Mouse (Mus musculus): ENCODE results near the gene Naif1. TPM values are rescaled to one million over a fixed set of nuclear protein-coding genes. Genes with fewer than 3 reads are reported as not detected.

The Naif1 gene
- polyA plus RNA-seq, 1 experiment, result 3.2 TPM

DNA sequence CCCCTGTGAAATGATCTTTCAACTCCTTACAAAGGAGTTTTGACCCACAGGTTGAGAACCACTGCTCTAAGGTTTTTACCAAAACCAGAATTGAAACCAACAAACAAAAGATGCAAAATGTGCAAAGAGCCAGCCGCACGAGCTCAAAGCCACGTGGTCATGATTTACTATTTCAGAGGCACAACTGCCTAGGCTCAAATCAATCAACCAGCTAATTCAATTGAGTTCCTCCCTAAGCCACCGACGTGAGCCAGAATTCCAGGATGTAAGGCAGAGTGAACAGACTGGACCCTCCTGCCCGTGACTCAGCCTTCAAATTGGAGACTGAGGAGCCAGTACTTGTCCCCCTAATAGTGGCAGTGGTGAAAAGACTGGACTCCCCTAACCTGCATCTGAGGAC lies 11.1 kb upstream of the Naif1 start:
- TF ChIP-seq MYOG (IDR thresholded peaks at IDR 0.05; ENCODE audit: control insufficient read depth, extremely low read depth, insufficient read length), result no peak
- TF ChIP-seq CEBPB (IDR thresholded peaks at IDR 0.05; ENCODE audit: low read depth), result no peak
- no peak for TF ChIP-seq CTCF (IDR thresholded peaks at IDR 0.05; ENCODE audit: control insufficient read depth, insufficient read depth, insufficient read length)
- no peak for TF ChIP-seq FOSL1 (IDR thresholded peaks at IDR 0.05; ENCODE audit: insufficient read depth, low read length, poor library complexity, severe bottlenecking)
- no peak for TF ChIP-seq MYOD1 (IDR thresholded peaks at IDR 0.05; ENCODE audit: control insufficient read depth, insufficient read length, low read depth)
- TF ChIP-seq MAX (IDR thresholded peaks at IDR 0.05), result no peak
- TF ChIP-seq USF1 (IDR thresholded peaks at IDR 0.05; ENCODE audit: low read depth), result no peak
- no peak overlapping the region for H3ac ChIP-seq (ENCODE audit: control insufficient read depth, insufficient read length, low read depth)
- H3K36me3 ChIP-seq (ENCODE audit: control insufficient read depth, insufficient read depth), result peaks cover under 1% of the 10 kb centered on the region
- H3K79me2 ChIP-seq (ENCODE audit: control insufficient read depth, insufficient read depth), result peaks cover 100% of the 10 kb centered on the region
- peaks cover 54% of the 10 kb centered on the region for H3K79me3 ChIP-seq (ENCODE audit: low read depth)
- H3K27me3 ChIP-seq (ENCODE audit: control insufficient read depth, insufficient read depth, insufficient read length), result no peaks in the 10 kb centered on the region
- no peak overlapping the region for H3K4me3 ChIP-seq (ENCODE audit: insufficient read depth, poor library complexity, severe bottlenecking)

DNA sequence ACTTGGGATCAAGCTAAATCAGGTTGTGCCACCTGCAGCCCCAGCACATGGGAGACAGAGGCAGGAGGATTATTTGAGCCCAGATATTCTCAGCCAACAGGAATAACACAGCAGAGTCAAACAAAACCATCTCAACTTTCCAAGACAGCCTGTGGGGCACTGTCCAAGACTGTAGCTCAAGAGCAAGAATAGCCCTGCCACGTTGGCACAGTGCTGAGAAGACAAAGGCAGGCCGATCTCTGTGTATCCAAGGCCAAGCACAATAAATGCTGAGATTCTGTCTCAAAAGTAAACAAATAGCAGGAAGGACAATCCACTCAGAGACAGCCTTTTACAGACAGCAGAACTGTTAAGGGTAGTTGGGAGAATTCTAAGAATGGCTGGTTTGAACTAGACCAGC lies 10.1 kb upstream of the Naif1 start:
- Histone ChIP-seq H3K36me3 (ENCODE audit: control insufficient read depth, insufficient read depth) (peaks cover 6% of the 10 kb centered on the region), H3K27me3 (ENCODE audit: control insufficient read depth, insufficient read depth, insufficient read length) (no peaks in the 10 kb centered on the region), H3K79me2 (ENCODE audit: control insufficient read depth, insufficient read depth) (peaks cover 100% of the 10 kb centered on the region), H3K79me3 (ENCODE audit: low read depth) (peaks cover 46% of the 10 kb centered on the region), H3ac (ENCODE audit: control insufficient read depth, insufficient read length, low read depth) (no peak overlapping the region), H3K4me3 (ENCODE audit: insufficient read depth, poor library complexity, severe bottlenecking) (no peak overlapping the region)
- TF ChIP-seq MAX (IDR thresholded peaks at IDR 0.05), result no peak
- no peak for TF ChIP-seq CTCF (IDR thresholded peaks at IDR 0.05; ENCODE audit: control insufficient read depth, insufficient read depth, insufficient read length)
- no peak for TF ChIP-seq USF1 (IDR thresholded peaks at IDR 0.05; ENCODE audit: low read depth)
- no peak for TF ChIP-seq MYOD1 (IDR thresholded peaks at IDR 0.05; ENCODE audit: control insufficient read depth, insufficient read length, low read depth)
- TF ChIP-seq CEBPB (IDR thresholded peaks at IDR 0.05; ENCODE audit: low read depth), result no peak
- TF ChIP-seq MYOG (IDR thresholded peaks at IDR 0.05; ENCODE audit: control insufficient read depth, extremely low read depth, insufficient read length), result no peak
- no peak for TF ChIP-seq FOSL1 (IDR thresholded peaks at IDR 0.05; ENCODE audit: insufficient read depth, low read length, poor library complexity, severe bottlenecking)

GRCm38 (mm10) chr2:32440632-32441031 lies 9.6 kb upstream of the Naif1 start:
- TF ChIP-seq CTCF (IDR thresholded peaks at IDR 0.05; ENCODE audit: control insufficient read depth, insufficient read depth, insufficient read length), result no peak
- TF ChIP-seq MAX (IDR thresholded peaks at IDR 0.05), result no peak
- no peak for TF ChIP-seq CEBPB (IDR thresholded peaks at IDR 0.05; ENCODE audit: low read depth)
- no peak for TF ChIP-seq MYOD1 (IDR thresholded peaks at IDR 0.05; ENCODE audit: control insufficient read depth, insufficient read length, low read depth)
- TF ChIP-seq MYOG (IDR thresholded peaks at IDR 0.05; ENCODE audit: control insufficient read depth, extremely low read depth, insufficient read length), result no peak
- TF ChIP-seq FOSL1 (IDR thresholded peaks at IDR 0.05; ENCODE audit: insufficient read depth, low read length, poor library complexity, severe bottlenecking), result no peak
- no peak for TF ChIP-seq USF1 (IDR thresholded peaks at IDR 0.05; ENCODE audit: low read depth)
- peaks cover 100% of the 10 kb centered on the region for H3K79me2 ChIP-seq (ENCODE audit: control insufficient read depth, insufficient read depth)
- H3K36me3 ChIP-seq (ENCODE audit: control insufficient read depth, insufficient read depth), result peaks cover 11% of the 10 kb centered on the region
- H3K27me3 ChIP-seq (ENCODE audit: control insufficient read depth, insufficient read depth, insufficient read length), result no peaks in the 10 kb centered on the region
- peaks cover 43% of the 10 kb centered on the region for H3K79me3 ChIP-seq (ENCODE audit: low read depth)
- no peak overlapping the region for H3ac ChIP-seq (ENCODE audit: control insufficient read depth, insufficient read length, low read depth)
- no peak overlapping the region for H3K4me3 ChIP-seq (ENCODE audit: insufficient read depth, poor library complexity, severe bottlenecking)

DNA sequence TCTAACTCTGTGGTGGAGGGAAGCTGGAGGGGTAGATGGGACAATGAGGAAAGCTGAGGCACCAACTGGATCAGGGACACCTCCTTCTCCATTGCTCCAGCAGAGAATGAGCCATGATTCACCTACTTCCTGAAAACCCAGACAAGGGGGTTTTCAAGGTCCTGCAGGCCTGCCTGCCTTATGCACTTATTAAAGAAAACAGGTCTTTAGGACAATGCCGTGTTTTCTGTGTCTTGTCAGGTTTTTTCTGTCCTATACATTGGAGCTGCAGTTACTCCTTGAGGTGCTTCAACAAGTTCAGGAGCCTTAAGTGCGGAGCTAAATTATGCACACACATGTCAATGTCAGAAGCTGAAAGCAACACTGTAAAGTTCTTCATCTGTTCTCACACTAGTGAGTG lies 8.7 kb upstream of the Naif1 start:
- TF ChIP-seq USF1 (IDR thresholded peaks at IDR 0.05; ENCODE audit: low read depth) (no peak), FOSL1 (IDR thresholded peaks at IDR 0.05; ENCODE audit: insufficient read depth, low read length, poor library complexity, severe bottlenecking) (no peak), MYOD1 (IDR thresholded peaks at IDR 0.05; ENCODE audit: control insufficient read depth, insufficient read length, low read depth) (no peak), CTCF (IDR thresholded peaks at IDR 0.05; ENCODE audit: control insufficient read depth, insufficient read depth, insufficient read length) (no peak), MYOG (IDR thresholded peaks at IDR 0.05; ENCODE audit: control insufficient read depth, extremely low read depth, insufficient read length) (no peak), MAX (IDR thresholded peaks at IDR 0.05) (no peak), CEBPB (IDR thresholded peaks at IDR 0.05; ENCODE audit: low read depth) (no peak)
- no peak overlapping the region for H3ac ChIP-seq (ENCODE audit: control insufficient read depth, insufficient read length, low read depth)
- no peaks in the 10 kb centered on the region for H3K27me3 ChIP-seq (ENCODE audit: control insufficient read depth, insufficient read depth, insufficient read length)
- peaks cover 15% of the 10 kb centered on the region for H3K36me3 ChIP-seq (ENCODE audit: control insufficient read depth, insufficient read depth)
- peaks cover 100% of the 10 kb centered on the region for H3K79me2 ChIP-seq (ENCODE audit: control insufficient read depth, insufficient read depth)
- H3K4me3 ChIP-seq (ENCODE audit: insufficient read depth, poor library complexity, severe bottlenecking), result no peak overlapping the region
- H3K79me3 ChIP-seq (ENCODE audit: low read depth), result peaks cover 34% of the 10 kb centered on the region

- peaks cover 15% of the 10 kb centered on the region for H3K36me3 ChIP-seq (ENCODE audit: control insufficient read depth, insufficient read depth)
- no peak overlapping the region for H3ac ChIP-seq (ENCODE audit: control insufficient read depth, insufficient read length, low read depth)
- peaks cover 100% of the 10 kb centered on the region for H3K79me2 ChIP-seq (ENCODE audit: control insufficient read depth, insufficient read depth)
- peaks cover 40% of the 10 kb centered on the region for H3K79me3 ChIP-seq (ENCODE audit: low read depth)
- H3K27me3 ChIP-seq (ENCODE audit: control insufficient read depth, insufficient read depth, insufficient read length), result no peaks in the 10 kb centered on the region
- TF ChIP-seq CEBPB (IDR thresholded peaks at IDR 0.05; ENCODE audit: low read depth), result no peak
- TF ChIP-seq FOSL1 (IDR thresholded peaks at IDR 0.05; ENCODE audit: insufficient read depth, low read length, poor library complexity, severe bottlenecking), result no peak
- no peak for TF ChIP-seq MYOD1 (IDR thresholded peaks at IDR 0.05; ENCODE audit: control insufficient read depth, insufficient read length, low read depth)
- no peak overlapping the region for H3K4me3 ChIP-seq (ENCODE audit: insufficient read depth, poor library complexity, severe bottlenecking)
These were observed 4.7 kb upstream of the Naif1 start for GRCm38 (mm10) chr2:32445535-32445934.

DNA sequence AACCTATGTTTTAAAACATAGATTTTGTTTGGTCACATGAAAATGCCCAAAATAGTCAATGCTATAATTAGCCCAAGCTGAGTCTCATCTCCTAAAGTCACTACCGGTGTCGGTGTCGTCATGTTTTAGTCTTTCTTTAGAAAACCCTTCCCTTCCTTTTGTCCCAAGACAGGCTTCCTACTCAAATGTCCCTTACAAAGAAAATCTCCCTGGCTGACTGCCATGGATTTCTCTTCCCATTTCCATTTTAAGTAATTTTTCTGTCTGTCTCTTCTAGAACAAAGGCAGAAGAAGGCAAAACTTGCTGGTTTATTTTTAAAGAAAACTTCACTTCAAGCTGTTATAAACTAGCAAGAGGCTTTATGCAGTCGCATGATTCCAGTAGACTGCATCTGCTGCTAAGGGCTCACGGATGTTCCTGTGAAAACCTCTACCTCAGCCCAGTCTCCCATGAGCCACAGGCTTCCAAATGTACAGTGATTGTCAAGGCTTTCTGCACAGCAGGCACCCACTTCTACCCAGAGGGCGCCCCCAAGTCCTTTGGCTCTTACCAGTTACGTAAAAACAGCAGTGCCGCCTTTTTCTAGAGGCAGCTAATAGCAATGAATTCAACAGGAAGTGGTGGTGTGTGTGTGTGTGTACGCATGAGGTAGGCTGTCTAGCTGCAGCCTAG lies 2.9 kb upstream of the Naif1 start:
- Histone ChIP-seq H3K79me3 (ENCODE audit: low read depth) (peaks cover 39% of the 10 kb centered on the region), H3K27me3 (ENCODE audit: control insufficient read depth, insufficient read depth, insufficient read length) (no peaks in the 10 kb centered on the region), H3K79me2 (ENCODE audit: control insufficient read depth, insufficient read depth) (peaks cover 89% of the 10 kb centered on the region), H3K4me3 (ENCODE audit: insufficient read depth, poor library complexity, severe bottlenecking) (no peak overlapping the region), H3ac (ENCODE audit: control insufficient read depth, insufficient read length, low read depth) (no peak overlapping the region), H3K36me3 (ENCODE audit: control insufficient read depth, insufficient read depth) (peaks cover 15% of the 10 kb centered on the region)
- TF ChIP-seq FOSL1 (IDR thresholded peaks at IDR 0.05; ENCODE audit: insufficient read depth, low read length, poor library complexity, severe bottlenecking), result no peak
- no peak for TF ChIP-seq USF1 (IDR thresholded peaks at IDR 0.05; ENCODE audit: low read depth)
- TF ChIP-seq CTCF (IDR thresholded peaks at IDR 0.05; ENCODE audit: control insufficient read depth, insufficient read depth, insufficient read length), result no peak
- no peak for TF ChIP-seq MAX (IDR thresholded peaks at IDR 0.05)
- TF ChIP-seq CEBPB (IDR thresholded peaks at IDR 0.05; ENCODE audit: low read depth), result no peak
